Mouse (Mus musculus) forebrain, embryonic 10.5 days (tissue): ENCODE data around the gene Pam. TPM values are rescaled to one million over a fixed set of nuclear protein-coding genes. Genes with fewer than 3 reads are reported as not detected.

Experiments
- DNase-seq: peaks from one replicate; pipeline ENCODE4 v3.0.0-alpha.2; 2017; ENCODE audit warnings: low spot score; ENCODE audit errors: extremely low spot score
- H3K27ac ChIP-seq: fragments of 300-500 bp; sonication (generic); 2 replicates; pipeline ENCODE4 v1.5.1; 2016; ENCODE audit warnings: mild to moderate bottlenecking
- H3K27me3 ChIP-seq: fragments of 300-500 bp; sonication (generic); 2 replicates; pipeline ENCODE4 v1.6.1; 2016; ENCODE audit warnings: mild to moderate bottlenecking; ENCODE audit not compliant: poor library complexity, severe bottlenecking
- H3K36me3 ChIP-seq: fragments of 300-500 bp; sonication (generic); replicated peaks from 2 replicates; pipeline ENCODE4 v1.6.1; 2016; ENCODE audit warnings: mild to moderate bottlenecking, moderate library complexity
- H3K4me1 ChIP-seq: fragments of 300-500 bp; sonication (generic); 2 replicates; pipeline ENCODE4 v1.6.1; 2016
- H3K4me3 ChIP-seq: fragments of 300-500 bp; sonication (generic); 2 replicates; pipeline ENCODE4 v1.5.1; 2016; ENCODE audit warnings: mild to moderate bottlenecking, moderate library complexity
- H3K9me3 ChIP-seq: fragments of 300-500 bp; sonication (generic); 2 replicates; pipeline ENCODE4 v1.6.1; 2016; ENCODE audit warnings: mild to moderate bottlenecking, moderate library complexity
- WGBS: fragments of 180-500 bp; shearing (Covaris S2); methylation state at CpG from one replicate; pipeline ENCODE4 v1.1.7; 2016; 5-methylcytosine and 5-hydroxymethylcytosine counted together
- polyA plus RNA-seq: library from polyadenylated mRNA; unstranded; fragments of >200 nt; fragmentation: Nextera tagmentation; extraction: Ambion mirVana; gene quantifications from 2 replicates; pipeline ENCODE4 v1.2.1, GENCODE M21; 2016

The Pam gene
- 13.1 and 13.8 TPM in 2 replicates for polyA plus RNA-seq

DNA sequence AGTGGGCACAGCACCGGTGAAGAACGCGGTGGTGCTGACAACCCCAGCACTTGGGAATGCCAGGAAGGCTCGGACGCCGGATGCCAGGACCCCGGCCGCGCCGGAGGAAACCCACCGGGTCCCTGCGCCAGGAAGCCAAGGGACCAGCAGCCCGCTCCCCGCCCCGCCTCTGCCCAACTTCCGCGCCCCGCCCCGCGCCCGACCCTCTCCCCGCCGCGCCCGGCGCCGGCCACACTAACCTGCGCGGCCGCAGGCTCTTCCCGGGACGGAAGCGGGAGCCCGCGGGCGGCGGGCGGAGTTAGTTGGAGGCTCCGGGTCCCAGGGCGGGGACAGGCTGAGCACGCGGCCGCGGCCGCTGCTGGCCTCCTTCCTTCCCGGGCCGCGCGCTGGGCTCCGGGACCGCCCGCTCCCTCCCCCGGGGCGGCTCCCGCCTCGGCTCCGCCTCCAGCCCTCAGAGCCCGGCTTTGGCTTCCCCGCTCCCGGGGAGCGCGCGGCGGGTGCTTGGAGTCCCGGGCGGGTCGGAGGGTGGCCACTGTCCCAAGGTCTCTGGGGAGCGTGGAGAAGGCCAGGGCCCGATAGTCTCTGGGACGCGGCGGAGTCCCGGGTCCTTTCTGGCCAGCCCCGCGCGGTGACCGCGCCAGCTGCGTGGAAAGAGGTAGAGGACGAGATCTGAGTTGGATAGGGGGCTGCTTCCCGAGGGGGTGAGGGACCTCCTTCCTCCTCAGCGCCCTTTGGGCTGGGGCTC is at the start of gene Pam:
Gene Pam, minus strand, starts transcription at position 401 of the 745 bp plus-strand sequence.
- H3K4me1 ChIP-seq = peaks cover 33% of the 10 kb centered on the region
- H3K27ac ChIP-seq = peak within 1 kb of the TSS; percentile 93
- H3K27me3 ChIP-seq = peaks cover 7% of the 10 kb centered on the region; the same call in 1 of the 2 replicates
- DNase-seq = peak; percentile 71
- H3K36me3 ChIP-seq = no peaks in the 10 kb centered on the region
- WGBS = under 1% methylated on average over 71 of the region's 82 CpGs
- H3K4me3 ChIP-seq = peak within 1 kb of the TSS; percentile 78
- no peaks in the 10 kb centered on the region for H3K9me3 ChIP-seq

DNA sequence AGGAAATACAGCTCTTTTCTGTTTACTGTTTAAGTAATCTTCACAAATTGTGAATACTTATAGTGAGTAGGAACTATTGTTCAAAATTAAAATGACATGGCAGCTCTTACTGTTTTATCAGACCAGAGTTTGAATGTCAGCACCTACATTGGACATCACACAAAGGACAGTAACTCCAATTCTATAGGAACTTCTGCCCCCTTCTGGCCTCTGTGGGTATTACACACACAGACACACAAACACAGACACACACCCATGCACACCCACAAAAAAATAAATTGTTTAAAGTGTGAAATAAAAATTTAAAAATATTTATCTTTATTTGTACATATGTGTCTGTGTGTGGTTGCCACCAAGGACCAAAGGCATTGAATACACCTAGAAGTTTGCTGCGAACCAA is 49.4 kb upstream of the Pam start:
- DNase-seq = no peak
- no peaks in the 10 kb centered on the region for H3K27me3 ChIP-seq
- 89% methylated on average over 1 of the region's 1 CpGs for WGBS
- no peaks in the 10 kb centered on the region; the same call in 1 of the 2 replicates for H3K9me3 ChIP-seq
- no peak overlapping the region for H3K4me3 ChIP-seq
- no peaks in the 10 kb centered on the region for H3K36me3 ChIP-seq
- H3K4me1 ChIP-seq = no peaks in the 10 kb centered on the region
- no peak overlapping the region for H3K27ac ChIP-seq

DNA sequence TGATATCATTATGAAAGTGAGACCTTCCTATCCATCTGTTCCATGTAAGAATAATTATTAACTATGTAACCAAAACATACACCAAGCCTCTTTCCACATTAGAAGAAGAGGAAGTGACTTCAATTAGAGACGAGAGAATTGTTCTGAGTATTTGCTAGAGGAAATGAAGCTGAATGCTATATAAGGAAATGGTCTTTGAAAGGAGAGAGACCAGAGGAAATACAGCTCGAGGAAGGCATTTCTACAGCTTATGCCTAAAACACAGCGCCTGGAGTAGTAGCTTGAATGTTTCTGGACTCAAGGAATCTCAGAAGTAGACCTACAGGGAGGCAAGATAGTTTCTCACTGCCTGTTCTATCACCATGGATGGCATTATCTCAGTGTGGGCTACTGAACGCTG is 35.8 kb upstream of the Pam start:
- DNase-seq = no peak
- Histone ChIP-seq H3K27me3 (no peaks in the 10 kb centered on the region), H3K4me1 (peaks cover 4% of the 10 kb centered on the region), H3K4me3 (no peak overlapping the region), H3K36me3 (no peaks in the 10 kb centered on the region), H3K27ac (no peak overlapping the region), H3K9me3 (no peaks in the 10 kb centered on the region)
- WGBS = 81% methylated on average over 4 of the region's 4 CpGs

DNA sequence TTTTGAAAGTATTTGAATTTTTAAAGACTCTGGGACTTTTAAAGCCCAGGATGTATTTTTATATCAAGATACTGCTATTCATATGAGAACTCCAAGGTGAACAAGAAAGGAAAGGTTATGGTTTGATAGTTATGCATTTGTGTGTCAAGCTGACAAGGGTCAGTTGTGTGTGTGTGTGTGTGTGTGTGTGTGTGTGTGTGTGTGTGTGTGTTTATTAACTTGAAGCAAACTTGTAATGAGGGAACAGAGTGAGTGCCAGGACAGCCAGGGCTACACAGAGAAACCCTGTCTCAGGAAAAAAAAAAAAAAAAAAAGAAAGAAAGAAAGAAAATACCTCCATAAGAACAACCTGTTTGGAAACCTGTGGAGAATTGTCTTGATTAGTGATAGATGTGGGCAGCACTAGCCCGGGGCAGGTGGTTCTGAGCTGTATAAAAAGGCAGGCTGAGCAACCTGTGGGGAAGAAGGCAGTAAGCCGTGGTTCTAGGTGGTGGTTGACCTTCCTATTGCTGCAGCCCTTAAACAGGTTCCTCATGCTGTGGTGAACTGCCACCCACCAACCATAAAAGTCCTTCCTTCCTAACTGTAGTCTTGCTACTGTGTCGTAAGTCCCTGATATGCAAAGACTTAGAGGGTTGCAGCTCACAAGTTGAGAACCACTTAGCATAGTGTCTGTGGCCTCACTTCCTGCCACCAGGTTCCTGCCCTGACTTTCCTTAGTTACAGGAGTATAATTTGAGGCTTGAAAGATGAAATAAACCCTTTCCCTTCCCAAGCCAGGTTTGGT is 34.3 kb upstream of the Pam start:
- Histone ChIP-seq H3K9me3 (no peaks in the 10 kb centered on the region), H3K27ac (no peak overlapping the region), H3K4me1 (peaks cover 4% of the 10 kb centered on the region), H3K36me3 (no peaks in the 10 kb centered on the region), H3K4me3 (no peak overlapping the region), H3K27me3 (no peaks in the 10 kb centered on the region)
- no peak for DNase-seq
- 87% methylated on average over 3 of the region's 3 CpGs for WGBS

DNA sequence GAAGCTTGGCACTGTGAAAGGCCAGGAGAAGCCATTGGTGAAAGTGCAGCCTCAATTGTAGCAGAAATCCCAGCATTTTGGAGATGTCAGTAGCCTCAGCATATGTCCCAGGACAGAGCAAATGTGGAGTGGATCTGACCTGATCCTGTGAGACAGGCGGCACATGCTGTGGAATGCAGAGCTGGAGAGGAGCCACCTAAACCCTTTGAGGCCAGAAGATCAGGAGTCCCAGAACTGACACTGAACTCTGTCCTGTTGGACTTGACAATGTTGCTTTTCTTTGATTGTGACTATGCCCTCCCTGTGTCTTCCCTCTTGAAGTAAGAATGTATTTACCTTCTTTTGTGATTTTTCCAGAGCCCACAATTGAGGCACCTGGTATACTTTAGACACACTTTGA is 33.7 kb upstream of the Pam start:
- Histone ChIP-seq H3K4me1 (peaks cover 4% of the 10 kb centered on the region), H3K4me3 (no peak overlapping the region), H3K36me3 (no peaks in the 10 kb centered on the region), H3K27ac (no peak overlapping the region), H3K27me3 (no peaks in the 10 kb centered on the region), H3K9me3 (no peaks in the 10 kb centered on the region)
- 93% methylated on average over 1 of the region's 1 CpGs for WGBS
- no peak for DNase-seq

DNA sequence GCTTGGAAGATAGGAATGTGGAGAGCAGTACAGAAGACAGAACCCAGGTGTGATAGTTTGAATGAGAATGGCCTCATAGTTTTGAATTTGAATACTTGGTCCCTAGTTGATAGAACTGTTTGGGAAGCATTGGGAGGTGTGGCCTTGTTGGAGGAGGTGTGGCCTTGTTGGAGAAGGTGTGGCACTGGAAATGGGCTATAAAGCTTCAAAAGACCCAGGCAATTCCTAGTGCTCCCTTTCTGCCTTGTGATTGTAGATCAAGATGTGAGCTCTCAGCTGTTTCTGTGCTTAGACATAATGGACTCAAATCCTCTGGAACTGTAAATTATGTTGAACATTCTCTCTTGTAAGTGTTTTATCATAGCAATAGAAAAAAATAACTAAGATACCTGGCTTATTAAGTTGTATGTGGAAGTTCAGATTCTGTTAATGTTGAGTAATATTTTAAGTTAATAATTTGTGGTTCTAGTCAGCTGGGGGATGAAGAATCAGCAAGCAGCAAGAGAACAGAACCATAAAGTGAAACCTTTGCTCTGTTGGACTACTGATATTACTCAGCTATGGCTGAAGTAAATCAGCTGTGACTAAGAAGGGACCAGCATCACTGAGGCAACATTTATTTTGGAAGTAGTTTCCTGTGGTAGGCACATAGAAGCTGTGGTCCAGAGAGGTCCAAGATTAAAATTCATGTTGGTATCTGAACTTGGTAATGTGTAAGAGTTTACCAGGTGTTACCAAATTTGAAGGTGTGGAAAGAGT is 33.1 kb upstream of the Pam start:
- Histone ChIP-seq H3K36me3 (no peaks in the 10 kb centered on the region), H3K4me1 (peaks cover 4% of the 10 kb centered on the region), H3K9me3 (no peaks in the 10 kb centered on the region), H3K27me3 (no peaks in the 10 kb centered on the region), H3K27ac (no peak overlapping the region), H3K4me3 (no peak overlapping the region)
- DNase-seq = no peak

DNA sequence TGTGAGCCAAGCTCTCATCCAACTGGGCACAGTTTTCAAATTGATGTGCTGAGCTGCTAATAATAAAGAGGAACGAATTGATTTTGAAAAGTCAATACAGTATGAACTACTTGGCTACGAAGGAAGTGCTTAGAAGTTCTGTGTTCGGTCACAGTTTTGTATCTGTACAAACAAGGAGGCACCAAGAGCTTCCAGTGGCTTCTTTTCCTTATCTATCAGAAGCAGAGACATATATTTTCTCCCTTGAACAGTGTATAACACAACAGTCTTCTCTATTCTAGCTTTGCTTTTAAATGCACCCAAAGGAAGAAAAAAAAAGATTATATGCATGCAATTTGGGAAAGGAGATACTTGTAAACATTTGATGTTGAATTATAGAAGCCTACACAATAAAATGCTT is 30.8 kb upstream of the Pam start:
- Histone ChIP-seq H3K9me3 (no peaks in the 10 kb centered on the region), H3K4me3 (no peak overlapping the region), H3K27ac (no peak overlapping the region), H3K36me3 (no peaks in the 10 kb centered on the region), H3K4me1 (no peaks in the 10 kb centered on the region), H3K27me3 (no peaks in the 10 kb centered on the region)
- DNase-seq = no peak
- WGBS = 90% methylated on average over 3 of the region's 3 CpGs

DNA sequence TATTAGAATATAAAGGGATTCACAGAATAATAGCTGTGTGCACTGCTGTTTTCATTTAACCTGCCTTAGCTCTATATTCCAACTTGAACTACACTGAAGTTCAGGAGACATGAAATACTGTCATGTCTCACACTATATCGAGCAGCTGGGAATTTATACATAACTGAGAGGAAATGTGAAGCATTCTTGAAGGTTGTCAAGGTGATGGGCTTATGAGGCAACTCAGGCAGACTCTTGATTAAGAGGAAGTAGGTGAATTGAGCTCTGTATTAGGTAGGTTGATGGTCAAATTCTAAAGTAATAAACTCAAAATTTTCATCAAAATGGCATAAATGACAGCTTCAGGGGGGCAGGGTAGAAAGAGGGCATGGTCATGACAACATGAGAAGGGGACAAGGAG is 29.3 kb upstream of the Pam start:
- Histone ChIP-seq H3K27me3 (no peaks in the 10 kb centered on the region), H3K4me1 (no peaks in the 10 kb centered on the region), H3K36me3 (no peaks in the 10 kb centered on the region), H3K27ac (no peak overlapping the region), H3K4me3 (no peak overlapping the region), H3K9me3 (no peaks in the 10 kb centered on the region)
- no peak for DNase-seq
- WGBS = 84% methylated on average over 1 of the region's 1 CpGs

DNA sequence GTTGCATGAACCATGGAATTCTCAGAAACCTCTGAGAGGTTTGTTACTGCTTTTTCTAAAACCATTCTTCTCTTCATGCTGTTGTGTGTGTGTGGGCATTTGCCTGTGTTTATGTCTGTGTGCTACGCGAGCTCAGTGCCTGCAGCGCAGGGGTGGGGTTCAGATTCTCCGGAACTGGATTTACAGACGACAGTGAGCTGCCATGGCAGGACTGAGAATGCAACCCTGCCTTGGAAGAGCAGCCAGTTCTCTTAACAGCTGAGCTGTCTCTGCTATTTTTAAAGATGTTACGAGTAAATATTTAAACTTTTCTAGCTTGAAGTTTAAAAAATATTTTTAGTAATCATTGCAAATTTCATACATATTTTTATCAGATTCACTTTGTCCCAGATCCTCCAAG is 24.1 kb upstream of the Pam start:
- WGBS = 88% methylated on average over 6 of the region's 6 CpGs
- no peaks in the 10 kb centered on the region for H3K27me3 ChIP-seq
- no peaks in the 10 kb centered on the region for H3K4me1 ChIP-seq
- no peak overlapping the region for H3K27ac ChIP-seq
- DNase-seq = no peak
- no peaks in the 10 kb centered on the region for H3K36me3 ChIP-seq
- no peak overlapping the region for H3K4me3 ChIP-seq
- H3K9me3 ChIP-seq = no peaks in the 10 kb centered on the region

DNA sequence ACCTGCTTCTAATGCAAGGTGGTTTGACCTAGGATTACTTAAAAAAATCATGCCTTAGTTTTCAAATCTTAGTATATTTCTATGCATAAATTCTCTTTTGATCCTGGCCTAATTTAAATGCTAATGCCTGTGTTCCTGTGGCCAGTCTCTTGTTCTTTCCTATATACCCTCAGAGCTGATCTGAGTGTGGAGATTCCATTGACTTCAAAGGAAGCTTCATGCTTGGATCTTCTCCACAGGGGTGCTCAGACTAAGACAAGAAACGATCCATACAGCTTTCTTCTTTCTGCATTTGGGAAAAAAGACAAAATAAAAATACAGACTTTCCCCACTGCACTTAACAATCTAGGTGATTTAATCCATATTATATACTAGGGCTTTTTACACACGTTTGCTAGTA is 12.2 kb upstream of the Pam start:
- DNase-seq = no peak
- H3K27ac ChIP-seq = no peak overlapping the region
- H3K36me3 ChIP-seq = no peaks in the 10 kb centered on the region
- H3K4me1 ChIP-seq = 0 out of 2 replicates have a peak, but pooled peaks cover 6% of the 10 kb centered on the region
- whole genome bisulfite sequencing = 17% methylated on average over 2 of the region's 2 CpGs
- no peaks in the 10 kb centered on the region for H3K9me3 ChIP-seq
- no peak overlapping the region for H3K4me3 ChIP-seq
- no peaks in the 10 kb centered on the region for H3K27me3 ChIP-seq

DNA sequence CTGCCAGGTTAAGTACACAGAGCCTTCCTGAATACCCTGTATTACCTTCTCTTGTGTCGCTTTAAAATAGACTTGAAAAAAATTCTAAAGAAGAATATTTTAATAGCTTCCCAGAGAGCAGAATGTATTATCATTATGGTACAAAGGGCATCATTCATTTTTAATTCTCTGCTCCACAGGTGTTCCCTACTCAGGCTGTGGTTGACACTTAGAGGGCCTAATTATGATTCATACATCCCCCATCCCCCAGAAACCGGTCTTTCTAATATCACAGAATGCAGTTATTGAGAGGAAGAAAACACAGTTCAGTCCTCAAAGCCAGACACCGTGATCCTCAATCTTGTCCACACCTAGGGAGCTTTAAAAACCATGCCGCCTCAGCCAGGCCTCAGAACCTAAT is 4.0 kb upstream of the Pam start:
- Histone ChIP-seq H3K4me1 (peaks cover 20% of the 10 kb centered on the region), H3K9me3 (no peaks in the 10 kb centered on the region), H3K27ac (no peak overlapping the region), H3K36me3 (no peaks in the 10 kb centered on the region), H3K4me3 (no peak overlapping the region), H3K27me3 (peaks cover 7% of the 10 kb centered on the region; the same call in 1 of the 2 replicates)
- WGBS = 56% methylated on average over 4 of the region's 4 CpGs
- no peak for DNase-seq

DNA sequence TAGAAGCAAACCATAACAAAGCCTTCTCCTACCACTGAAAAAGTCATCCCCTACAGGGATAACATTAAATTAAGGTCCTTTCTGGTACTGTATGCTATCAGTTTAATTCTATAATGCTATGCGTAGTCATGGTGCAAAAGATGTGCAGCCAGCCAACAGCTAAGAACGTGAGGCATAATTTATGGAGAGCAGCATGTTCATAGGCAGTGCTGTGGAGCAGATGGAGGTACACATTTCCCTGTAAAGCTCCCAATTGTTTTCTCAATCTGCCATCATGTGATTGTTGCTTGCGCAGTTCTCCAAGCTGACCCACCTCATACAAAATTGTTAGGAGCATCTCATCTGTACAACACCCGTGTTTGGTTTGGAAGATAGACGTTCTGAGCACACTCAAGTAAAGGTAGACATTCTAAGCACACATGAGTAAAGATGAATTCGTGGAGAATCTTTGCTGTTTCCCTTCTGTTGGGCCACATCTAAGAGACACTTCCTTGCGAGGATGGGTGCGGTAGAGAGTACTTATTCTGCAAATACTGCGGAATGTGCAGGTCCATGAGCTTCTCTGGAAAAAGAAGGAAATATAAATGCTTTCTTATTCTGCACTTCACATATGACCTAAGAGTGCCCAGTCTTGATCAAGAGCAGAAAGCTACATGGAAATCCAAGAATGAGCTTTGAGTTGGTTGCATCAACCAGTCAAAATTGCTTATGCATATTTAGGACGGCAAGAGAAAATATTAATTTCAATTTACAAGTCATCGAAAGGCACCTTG is 2.7 kb upstream of the Pam start:
- H3K4me1 ChIP-seq = peaks cover 28% of the 10 kb centered on the region
- no peak overlapping the region for H3K27ac ChIP-seq
- DNase-seq = no peak
- peaks cover 7% of the 10 kb centered on the region; the same call in 1 of the 2 replicates for H3K27me3 ChIP-seq
- WGBS = 94% methylated on average over 11 of the region's 11 CpGs
- no peaks in the 10 kb centered on the region for H3K9me3 ChIP-seq
- H3K36me3 ChIP-seq = no peaks in the 10 kb centered on the region
- H3K4me3 ChIP-seq = no peak overlapping the region
